Mouse (Mus musculus) yolk sac, embryonic 10.5 days (tissue): Measurements from ENCODE around the gene Zfp318.

Experiments
- DNase-seq: peaks from one replicate; pipeline ENCODE4 v3.0.0-alpha.2; 2017; ENCODE audit warnings: low spot score

The Zfp318 gene

GRCm38 (mm10) chr17:46383294-46384060 lies at the start of gene Zfp318:
TSS of gene Zfp318 (plus strand) at chr17:46383731.
- DNase-seq, result peak; percentile 97

GRCm38 (mm10) chr17:46336475-46336874 lies 47.1 kb upstream of the Zfp318 start:
- no peak for DNase-seq

- DNase-seq, result no peak
These were observed 42.3 kb upstream of the Zfp318 start for GRCm38 (mm10) chr17:46341208-46341607.

- no peak for DNase-seq
These were observed 32.4 kb upstream of the Zfp318 start for GRCm38 (mm10) chr17:46351026-46351700.

- no peak for DNase-seq
These were observed 11.7 kb upstream of the Zfp318 start for GRCm38 (mm10) chr17:46371783-46372182.

GRCm38 (mm10) chr17:46378564-46378963 lies 5.0 kb upstream of the Zfp318 start:
- no peak for DNase-seq

- DNase-seq, result peak; percentile 36
These were observed 700 bp downstream of the Zfp318 start for GRCm38 (mm10) chr17:46384061-46384801.

GRCm38 (mm10) chr17:46388200-46388599 lies 4.7 kb downstream of the Zfp318 start:
- DNase-seq, result no peak

- no peak for DNase-seq
These were observed 9.5 kb downstream of the Zfp318 start for GRCm38 (mm10) chr17:46393012-46393411.

GRCm38 (mm10) chr17:46394631-46395030 lies 11.1 kb downstream of the Zfp318 start:
- no peak for DNase-seq

GRCm38 (mm10) chr17:46408478-46408877 lies 24.9 kb downstream of the Zfp318 start:
- no peak for DNase-seq

GRCm38 (mm10) chr17:46418628-46419027 lies 35.1 kb downstream of the Zfp318 start:
- no peak for DNase-seq

- DNase-seq, result no peak
These were observed 36.2 kb downstream of the Zfp318 start for GRCm38 (mm10) chr17:46419717-46420116.

GRCm38 (mm10) chr17:46426496-46426895 lies 43.0 kb downstream of the Zfp318 start:
- no peak for DNase-seq

GRCm38 (mm10) chr17:46428761-46429414 lies 45.4 kb downstream of the Zfp318 start, which contains the start of gene Crip3:
TSS of gene Crip3 (plus strand) at chr17:46428926.
- DNase-seq, result peak; percentile 30

GRCm38 (mm10) chr17:46433627-46434026 lies 50.1 kb downstream of the Zfp318 start:
- peak; percentile 31 for DNase-seq

- DNase-seq, result no peak
These were observed 53.3 kb downstream of the Zfp318 start for GRCm38 (mm10) chr17:46436672-46437366.

- DNase-seq, result no peak
These were observed 54.9 kb downstream of the Zfp318 start, which contains the start of gene Slc22a7 for GRCm38 (mm10) chr17:46438298-46438873. TSS of gene Slc22a7 (minus strand) at chr17:46438457.

- DNase-seq, result no peak
These were observed 55.6 kb downstream of the Zfp318 start for GRCm38 (mm10) chr17:46439176-46439575.

GRCm38 (mm10) chr17:46444839-46445579 lies 61.5 kb downstream of the Zfp318 start:
- no peak for DNase-seq
